Mouse (Mus musculus) MEL (cell line): ENCODE measurements at regions not wholly inside any gene's neighbourhood (a gene's known extent, or its start where the extent isn't known, plus 50 kb on each side); places are given as distances from the start of the nearest gene placed in this dataset.

ENCODE experiments used
- DNase-seq: peaks from one replicate; pipeline ENCODE4 v3.0.0; 2011; ENCODE audit warnings: low read depth, low spot score
- H3K27ac ChIP-seq: 2 replicates; pipeline ENCODE4 v1.5.1; 2012; ENCODE audit warnings: low read depth, mild to moderate bottlenecking, control low read depth, low read length, moderate library complexity; ENCODE audit not compliant: control insufficient read depth
- H3K27me3 ChIP-seq, 2 experiments: fragments of 150-350 bp in 1 of 2; sonication (generic) in 1 of 2; 2 replicates each; pipeline ENCODE4 v1.6.1; 2012; ENCODE audit warnings: low read length in 2 of 2, mild to moderate bottlenecking in 2 of 2, improper control_type of control experiment in 1 of 2, moderate library complexity in 1 of 2; ENCODE audit not compliant: insufficient read depth in 2 of 2, control insufficient read depth in 1 of 2
- H3K36me3 ChIP-seq, 2 experiments: 2 replicates each; pipeline ENCODE4 v1.6.1; 2012 to 2014; ENCODE audit warnings: low read length in 2 of 2, improper control_type of control experiment in 1 of 2, inconsistent platforms in 1 of 2, mild to moderate bottlenecking in 1 of 2; ENCODE audit not compliant: insufficient read depth in 2 of 2, control insufficient read depth in 1 of 2
- H3K4me1 ChIP-seq, 2 experiments: fragments of 150-350 bp in 1 of 2; sonication (generic) in 1 of 2; 2 replicates each; pipeline ENCODE4 v1.6.1; 2012; ENCODE audit warnings: low read length in 2 of 2, improper control_type of control experiment in 1 of 2, mild to moderate bottlenecking in 1 of 2; ENCODE audit not compliant: insufficient read depth in 2 of 2, control insufficient read depth in 1 of 2
- H3K4me3 ChIP-seq, 2 experiments: fragments of 150-350 bp in 1 of 2; sonication (generic) in 1 of 2; 2 replicates each; pipeline ENCODE4 v1.5.1; 2012; ENCODE audit warnings: low read depth in 2 of 2, low read length in 2 of 2, mild to moderate bottlenecking in 2 of 2, moderate library complexity in 2 of 2, control low read depth in 1 of 2, improper control_type of control experiment in 1 of 2; ENCODE audit not compliant: control insufficient read depth in 1 of 2, insufficient read depth in 1 of 2
- H3K79me2 ChIP-seq: 2 replicates; pipeline ENCODE4 v1.6.1; 2012; ENCODE audit warnings: mild to moderate bottlenecking, low read length, moderate library complexity; ENCODE audit not compliant: control insufficient read depth, poor library complexity, insufficient read depth
- H3K9ac ChIP-seq: 2 replicates; pipeline ENCODE4 v1.6.1; 2012; ENCODE audit warnings: low read depth, mild to moderate bottlenecking, control low read depth, low read length, moderate library complexity; ENCODE audit not compliant: control insufficient read depth, poor library complexity, severe bottlenecking
- H3K9me3 ChIP-seq: fragments of 150-350 bp; sonication (generic); replicated peaks from 2 replicates; pipeline ENCODE4 v1.6.1; 2012; ENCODE audit warnings: mild to moderate bottlenecking, low read length, improper control_type of control experiment, moderate library complexity; ENCODE audit not compliant: insufficient read depth
- CHD1 ChIP-seq: IDR thresholded peaks from 2 replicates; pipeline ENCODE4 v1.6.1; 2012; ENCODE audit warnings: low read depth, mild to moderate bottlenecking, inconsistent platforms, low read length, improper control_type of control experiment
- CTCF ChIP-seq, 3 experiments: IDR thresholded peaks in 2 of 3; conservative IDR thresholded peaks in 1 of 3; 2 replicates each; pipeline ENCODE4 v1.5.1; 2011 to 2012; ENCODE audit warnings: low read length in 3 of 3, low read depth in 2 of 3, mild to moderate bottlenecking in 2 of 3, improper control_type of control experiment in 1 of 3, inconsistent platforms in 1 of 3, mixed read lengths in 1 of 3, moderate library complexity in 1 of 3; ENCODE audit not compliant: control insufficient read depth in 1 of 3, insufficient read depth in 1 of 3, poor library complexity in 1 of 3, severe bottlenecking in 1 of 3
- E2F4 ChIP-seq: IDR thresholded peaks from 2 replicates; pipeline ENCODE4 v1.6.1; 2011; ENCODE audit warnings: low read depth, low read length, improper control_type of control experiment, borderline replicate concordance
- ELF1 ChIP-seq: IDR thresholded peaks from 2 replicates; pipeline ENCODE4 v1.6.1; 2014; ENCODE audit warnings: low read depth, mild to moderate bottlenecking, inconsistent platforms, low read length, improper control_type of control experiment, moderate library complexity
- EP300 ChIP-seq, 2 experiments: IDR thresholded peaks; 2 replicates each; pipeline ENCODE4 v1.6.1; 2011; ENCODE audit warnings: improper control_type of control experiment in 2 of 2, low read length in 2 of 2, low read depth in 1 of 2, mild to moderate bottlenecking in 1 of 2
- ETS1 ChIP-seq: IDR thresholded peaks from 2 replicates; pipeline ENCODE4 v1.6.1; 2012; ENCODE audit warnings: low read depth, mild to moderate bottlenecking, inconsistent platforms, low read length, improper control_type of control experiment, moderate library complexity
- GABPA ChIP-seq: IDR thresholded peaks from 2 replicates; pipeline ENCODE4 v1.6.1; 2012; ENCODE audit warnings: low read depth, mild to moderate bottlenecking, inconsistent platforms, low read length, improper control_type of control experiment, moderate library complexity
- GATA1 ChIP-seq: IDR thresholded peaks from 2 replicates; pipeline ENCODE4 v1.6.1; 2011; ENCODE audit warnings: low read depth, low read length, improper control_type of control experiment
- HCFC1 ChIP-seq: IDR thresholded peaks from 2 replicates; pipeline ENCODE4 v1.6.1; 2012; ENCODE audit warnings: low read depth, mild to moderate bottlenecking, inconsistent platforms, low read length, improper control_type of control experiment, moderate library complexity
- KAT2A ChIP-seq: conservative IDR thresholded peaks from 2 replicates; pipeline ENCODE4 v1.6.1; 2012; ENCODE audit warnings: low read depth, low read length, improper control_type of control experiment, inconsistent platforms
- MAFK ChIP-seq: IDR thresholded peaks from 2 replicates; pipeline ENCODE4 v1.6.1; 2011; ENCODE audit warnings: low read depth, mild to moderate bottlenecking, low read length, improper control_type of control experiment, borderline replicate concordance
- MEF2A ChIP-seq: IDR thresholded peaks from 2 replicates; pipeline ENCODE4 v1.6.1; 2014; ENCODE audit warnings: low read depth, mild to moderate bottlenecking, inconsistent platforms, low read length, improper control_type of control experiment; ENCODE audit not compliant: poor library complexity, insufficient replicate concordance, severe bottlenecking; ENCODE audit errors: extremely low read depth
- MXI1 ChIP-seq: IDR thresholded peaks from 2 replicates; pipeline ENCODE4 v1.6.1; 2011; ENCODE audit warnings: mild to moderate bottlenecking, low read depth, low read length, improper control_type of control experiment
- NRF1 ChIP-seq: IDR thresholded peaks from 2 replicates; pipeline ENCODE4 v1.6.1; 2014; ENCODE audit warnings: low read depth, mild to moderate bottlenecking, inconsistent platforms, low read length, improper control_type of control experiment, moderate library complexity; ENCODE audit not compliant: poor library complexity, insufficient read depth, severe bottlenecking
- POLR2A ChIP-seq, 2 experiments: IDR thresholded peaks; 2 replicates each; pipeline ENCODE4 v1.6.1; 2011 to 2012; ENCODE audit warnings: low read length in 2 of 2, mild to moderate bottlenecking in 2 of 2, control low read depth in 1 of 2, improper control_type of control experiment in 1 of 2, low read depth in 1 of 2, moderate library complexity in 1 of 2; ENCODE audit not compliant: control insufficient read depth in 1 of 2, insufficient read depth in 1 of 2, poor library complexity in 1 of 2
- POLR2AphosphoS2 ChIP-seq: IDR thresholded peaks from 2 replicates; pipeline ENCODE4 v1.6.1; 2011; ENCODE audit warnings: low read length, improper control_type of control experiment
- RAD21 ChIP-seq: IDR thresholded peaks from 2 replicates; pipeline ENCODE4 v1.6.1; 2011; ENCODE audit warnings: mild to moderate bottlenecking, low read depth, low read length, improper control_type of control experiment
- RCOR1 ChIP-seq: IDR thresholded peaks from 2 replicates; pipeline ENCODE4 v1.6.1; 2012; ENCODE audit warnings: low read depth, mild to moderate bottlenecking, inconsistent platforms, low read length, improper control_type of control experiment
- SIN3A ChIP-seq: IDR thresholded peaks from 2 replicates; pipeline ENCODE4 v1.6.1; 2012; ENCODE audit warnings: low read length, improper control_type of control experiment, inconsistent platforms
- TBP ChIP-seq: IDR thresholded peaks from 2 replicates; pipeline ENCODE4 v1.8.0; 2011; ENCODE audit warnings: low read depth, low read length, improper control_type of control experiment
- TCF12 ChIP-seq: IDR thresholded peaks from 2 replicates; pipeline ENCODE4 v1.6.1; 2014; ENCODE audit warnings: low read depth, mild to moderate bottlenecking, inconsistent platforms, low read length, improper control_type of control experiment, moderate library complexity
- ZMIZ1 ChIP-seq: IDR thresholded peaks from 2 replicates; pipeline ENCODE4 v1.6.1; 2012; ENCODE audit warnings: low read depth, mild to moderate bottlenecking, inconsistent platforms, low read length, improper control_type of control experiment, moderate library complexity
- ZNF384 ChIP-seq: IDR thresholded peaks from 2 replicates; pipeline ENCODE4 v1.6.1; 2012; ENCODE audit warnings: low read depth, mild to moderate bottlenecking, inconsistent platforms, low read length, improper control_type of control experiment

DNA sequence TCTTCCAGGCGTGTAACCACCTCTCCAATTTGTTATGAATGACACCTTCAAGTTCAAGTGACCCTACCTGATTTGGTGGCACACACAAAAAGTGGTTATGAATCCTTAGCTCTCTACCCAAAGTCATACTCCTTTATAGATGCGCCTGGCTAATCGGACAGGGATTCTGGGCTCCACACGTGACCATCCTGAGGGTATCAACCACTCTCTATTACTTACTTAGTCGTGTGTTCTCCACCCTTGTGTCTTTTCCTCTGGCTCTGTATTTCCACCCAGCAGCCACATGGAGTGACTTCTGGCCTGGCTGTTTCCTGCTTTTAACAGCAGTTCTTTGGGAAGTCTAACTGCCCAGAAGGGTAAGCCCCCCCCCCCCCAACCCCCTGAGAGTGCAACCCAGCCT is 127.4 kb upstream of the Klf14 start:
- H3K4me1 ChIP-seq, result peaks cover 0 to 8% of the 10 kb centered on the region in 2 experiments; a peak in 1 of 4 replicates
- no peaks in the 10 kb centered on the region for H3K27me3 ChIP-seq
- TF ChIP-seq EP300 (IDR thresholded peaks at IDR 0.05; ENCODE audit: low read depth in 1 of 2, low read length in 2 of 2), result no peak
- TF ChIP-seq, all 39 proteins: peak for 0
- no peak for DNase-seq
- Histone ChIP-seq H3K36me3 (peaks cover 9 to 17% of the 10 kb centered on the region in 2 experiments), H3K27ac (no peak overlapping the region), H3K79me2 (no peaks in the 10 kb centered on the region), H3K9me3 (no peaks in the 10 kb centered on the region), H3K9ac (no peak overlapping the region), H3K4me3 (no peak overlapping the region)

DNA sequence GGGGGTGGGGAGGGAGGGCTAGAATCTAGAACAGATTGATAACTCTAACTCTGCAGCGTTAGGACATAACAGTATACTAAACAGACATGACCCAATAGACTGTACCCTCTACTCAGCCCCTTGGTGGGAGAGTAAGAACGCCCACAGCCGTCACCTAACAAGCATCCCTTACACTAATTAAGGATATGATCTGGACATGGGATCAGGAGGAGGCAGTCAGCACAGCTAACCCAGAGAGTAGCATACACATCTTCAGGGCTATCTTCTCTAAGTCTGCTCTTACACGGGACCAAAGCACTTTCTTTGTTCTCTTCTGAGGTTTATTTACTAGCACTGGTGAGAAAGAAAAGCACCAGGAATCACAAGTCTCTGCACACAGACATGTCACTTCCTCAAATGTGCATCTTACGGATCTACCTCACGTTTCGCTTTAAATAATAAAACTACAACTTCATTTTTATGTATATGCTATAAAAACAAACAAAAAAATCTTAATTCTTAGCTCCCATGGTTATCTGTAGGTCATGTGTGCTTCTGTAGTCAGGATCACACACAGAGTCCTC is 128.0 kb upstream of the Klf14 start:
- no peak overlapping the region for H3K27ac ChIP-seq
- H3K4me3 ChIP-seq, result no peak overlapping the region
- H3K9ac ChIP-seq, result no peak overlapping the region
- TF ChIP-seq ELF1 (no peak), ZMIZ1 (no peak), POLR2A (IDR thresholded peaks at IDR 0.05; ENCODE audit: control insufficient read depth in 1 of 2, insufficient read depth in 1 of 2, low read depth in 1 of 2, low read length in 2 of 2, poor library complexity in 1 of 2) (no peak), CTCF (IDR thresholded peaks at IDR 0.05 in 2 of 3, conservative IDR thresholded peaks at IDR 0.05 in 1 of 3; ENCODE audit: control insufficient read depth in 1 of 3, insufficient read depth in 1 of 3, low read depth in 2 of 3, low read length in 3 of 3, poor library complexity in 1 of 3, severe bottlenecking in 1 of 3) (no peak), GATA1 (no peak), MEF2A (no peak), ZNF384 (no peak), RAD21 (no peak), KAT2A (no peak), NRF1 (no peak), RCOR1 (no peak), POLR2AphosphoS2 (no peak), E2F4 (no peak), MXI1 (no peak)
- peaks cover 5 to 16% of the 10 kb centered on the region in 2 experiments for H3K36me3 ChIP-seq
- no peaks in the 10 kb centered on the region for H3K27me3 ChIP-seq
- H3K9me3 ChIP-seq, result no peaks in the 10 kb centered on the region
- no peak for DNase-seq
- peaks cover 0 to 5% of the 10 kb centered on the region in 2 experiments; a peak in 1 of 4 replicates for H3K4me1 ChIP-seq
- H3K79me2 ChIP-seq, result no peaks in the 10 kb centered on the region

DNA sequence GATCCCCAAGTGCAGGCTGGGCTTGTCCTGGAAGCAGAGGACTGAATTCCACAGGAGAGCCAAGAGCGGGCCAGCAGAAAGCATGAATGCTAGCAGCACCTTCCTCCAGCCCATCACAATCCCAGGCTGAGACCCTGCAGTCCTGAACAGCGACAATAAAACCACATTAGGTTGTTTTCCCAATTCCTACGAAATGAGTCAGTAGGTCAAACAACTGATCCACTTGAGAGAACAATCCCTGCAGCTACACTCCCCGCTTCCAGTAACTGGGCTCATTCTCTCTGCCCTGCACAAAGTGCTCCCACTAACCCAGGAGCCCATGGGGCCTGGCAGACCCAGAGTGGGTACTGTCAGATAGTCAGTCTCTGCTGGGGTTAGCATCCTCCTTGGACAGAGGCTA is 128.6 kb upstream of the Klf14 start:
- H3K27me3 ChIP-seq, result no peaks in the 10 kb centered on the region
- H3K36me3 ChIP-seq, result peaks cover 0 to 15% of the 10 kb centered on the region in 2 experiments; a peak in 3 of 4 replicates
- no peak for TF ChIP-seq ETS1
- TF ChIP-seq KAT2A, result no peak
- TF ChIP-seq TCF12, result no peak
- TF ChIP-seq TBP, result no peak
- TF ChIP-seq ELF1, result no peak
- TF ChIP-seq GABPA, result no peak
- TF ChIP-seq CHD1, result no peak
- no peak for TF ChIP-seq HCFC1
- TF ChIP-seq EP300 (IDR thresholded peaks at IDR 0.05; ENCODE audit: low read depth in 1 of 2, low read length in 2 of 2), result no peak
- no peak for TF ChIP-seq GATA1
- no peak for TF ChIP-seq RCOR1
- no peak for TF ChIP-seq MAFK
- TF ChIP-seq SIN3A, result no peak
- TF ChIP-seq MXI1, result no peak
- no peaks in the 10 kb centered on the region for H3K79me2 ChIP-seq
- no peaks in the 10 kb centered on the region for H3K4me1 ChIP-seq
- H3K9ac ChIP-seq, result no peak overlapping the region
- H3K4me3 ChIP-seq, result no peak overlapping the region
- no peak overlapping the region for H3K27ac ChIP-seq
- no peaks in the 10 kb centered on the region for H3K9me3 ChIP-seq
- DNase-seq, result no peak
